Mouse (Mus musculus) embryonic fibroblast, embryonic 13.5 days (primary cell): Measurements from ENCODE around the gene Psg17.
"Not testable (repeated sequence)": the region's sequence is repeated elsewhere in the genome, so short reads cannot be mapped to it uniquely, and the experiment has no call there.

Experiments used
- CTCF ChIP-seq: IDR thresholded peaks from 2 replicates; pipeline ENCODE4 v1.5.1; 2011; ENCODE audit warnings: mild to moderate bottlenecking, control low read depth, low read length, moderate library complexity, borderline replicate concordance; ENCODE audit not compliant: insufficient read depth
- POLR2A ChIP-seq: IDR thresholded peaks from 2 replicates; pipeline ENCODE4 v1.6.1; 2011; ENCODE audit warnings: low read depth, mild to moderate bottlenecking, control low read depth, low read length, moderate library complexity

- TF ChIP-seq CTCF, POLR2A: not testable (repeated sequence)
Measured at GRCm38 (mm10) chr7:18790671-18791070, 30.7 kb downstream of the Psg17 start.
